Mouse (Mus musculus): ENCODE data around the gene Efhd1.

DNA sequence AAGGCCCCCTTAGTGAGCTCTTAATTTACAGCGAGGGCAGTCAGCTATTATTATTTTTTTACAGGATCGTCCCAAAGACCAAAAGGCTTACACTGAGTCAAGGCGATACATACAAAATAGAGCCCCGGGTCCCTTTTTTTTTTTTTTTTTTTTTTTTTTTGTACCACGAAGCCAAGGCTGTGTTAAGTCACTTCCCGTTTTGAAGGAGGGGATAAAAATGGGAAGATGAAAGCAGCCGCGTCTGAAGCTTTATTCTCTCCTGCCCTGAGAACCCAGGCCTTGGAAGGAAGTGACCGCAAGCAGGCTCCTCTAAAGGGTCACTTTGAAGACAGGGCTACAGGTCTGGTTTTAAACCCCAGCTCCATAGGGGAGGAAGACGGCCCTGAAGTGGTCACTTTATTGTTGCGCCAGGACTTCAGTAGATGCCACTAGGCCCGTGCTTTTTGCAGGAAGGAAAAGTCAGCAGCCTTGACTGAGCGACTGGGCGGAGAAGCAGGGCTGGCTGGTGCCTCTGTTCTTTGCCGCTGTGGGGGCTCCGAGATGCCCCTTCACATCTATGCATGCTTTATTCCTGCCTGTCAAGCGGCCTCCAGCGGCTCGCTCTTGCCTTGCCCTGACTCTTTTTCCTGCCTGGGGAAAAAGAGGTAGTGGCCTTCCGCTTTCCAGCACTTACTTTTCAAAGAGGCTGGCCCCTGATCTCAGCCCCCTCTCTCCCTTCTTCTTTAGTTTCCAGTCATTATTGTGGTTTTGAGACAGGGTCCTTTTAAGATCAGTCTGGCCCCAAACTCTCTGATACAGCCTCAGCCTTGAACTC, 17.6 kb downstream of the Efhd1 start:
- TF ChIP-seq CTCF (IDR thresholded peaks at IDR 0.05; ENCODE audit: low read depth, low read length): no peak
- TF ChIP-seq POLR2A (IDR thresholded peaks at IDR 0.05; ENCODE audit: borderline replicate concordance, low read depth, low read length): no peak

Data from bone marrow macrophage, adult 2 months (primary cell).